Mouse (Mus musculus): ENCODE results near the gene Mettl7a3. TPM values are rescaled to one million over a fixed set of nuclear protein-coding genes. Genes with fewer than 3 reads are reported as not detected.

Gene Mettl7a3
- total and polyA plus RNA-seq, 3 experiments = 0.12 to 0.70 TPM; not detected in 1

- TF ChIP-seq UBTF (IDR thresholded peaks at IDR 0.05; ENCODE audit: borderline replicate concordance, insufficient read depth, low read depth, low read length) (no peak), SMC3 (IDR thresholded peaks at IDR 0.05; ENCODE audit: low read depth, low read length) (no peak; the same call in 1 of the 2 replicates), POLR2AphosphoS2 (IDR thresholded peaks at IDR 0.05; ENCODE audit: low read length) (peak; percentile 90), ZKSCAN1 (IDR thresholded peaks at IDR 0.05; ENCODE audit: low read depth, low read length) (no peak), USF2 (IDR thresholded peaks at IDR 0.05; ENCODE audit: borderline replicate concordance in 1 of 2, insufficient read depth in 1 of 2, low read depth in 1 of 2, low read length in 2 of 2) (no peak), MXI1 (IDR thresholded peaks at IDR 0.05; ENCODE audit: low read depth, low read length) (peak; percentile 71), RCOR1 (IDR thresholded peaks at IDR 0.05; ENCODE audit: low read depth, low read length) (peak; percentile 63), ZMIZ1 (IDR thresholded peaks at IDR 0.05; ENCODE audit: low read depth, low read length) (peak; percentile 96), MAZ (IDR thresholded peaks at IDR 0.05; ENCODE audit: low read depth, low read length) (peak; percentile 85), HCFC1 (IDR thresholded peaks at IDR 0.05; ENCODE audit: low read depth, low read length) (peak; percentile 72), POLR2A (IDR thresholded peaks at IDR 0.05; ENCODE audit: control insufficient read depth in 1 of 2, insufficient read depth in 1 of 2, low read depth in 1 of 2, low read length in 2 of 2, poor library complexity in 1 of 2) (peak; percentile 64 to 77; a peak in 3 of 4 replicates), NRF1 (IDR thresholded peaks at IDR 0.05; ENCODE audit: insufficient read depth, low read depth, low read length, poor library complexity, severe bottlenecking) (peak; percentile 65), ZC3H11A (IDR thresholded peaks at IDR 0.05; ENCODE audit: low read depth, low read length) (no peak), E2F4 (IDR thresholded peaks at IDR 0.05; ENCODE audit: borderline replicate concordance, low read depth, low read length) (no peak), NELFE (IDR thresholded peaks at IDR 0.05; ENCODE audit: low read depth, low read length) (peak; percentile 88), TCF12 (IDR thresholded peaks at IDR 0.05; ENCODE audit: low read depth, low read length) (peak; percentile 78), POLR2AphosphoS5 (IDR thresholded peaks at IDR 0.05; ENCODE audit: borderline replicate concordance, low read depth, low read length) (peak; percentile 43; the same call in 1 of the 2 replicates), ZNF384 (IDR thresholded peaks at IDR 0.05; ENCODE audit: low read depth, low read length) (no peak)
Observed at GRCm38 (mm10) chr15:100304019-100304991, 30.4 kb upstream of the Mettl7a3 start, which contains the start of gene Mettl7a1 (continued).

- H3K27ac ChIP-seq (ENCODE audit: control insufficient read depth, low read depth, low read length) = peak overlapping the region; percentile 30; the same call in 1 of the 2 replicates
- TF ChIP-seq CHD2 (IDR thresholded peaks at IDR 0.05; ENCODE audit: low read length) (no peak), ETS1 (IDR thresholded peaks at IDR 0.05; ENCODE audit: low read depth, low read length) (peak; percentile 67; the same call in 1 of the 2 replicates), CHD1 (IDR thresholded peaks at IDR 0.05; ENCODE audit: low read depth, low read length) (no peak), E2F4 (IDR thresholded peaks at IDR 0.05; ENCODE audit: borderline replicate concordance, low read depth, low read length) (no peak), TBP (IDR thresholded peaks at IDR 0.05; ENCODE audit: low read depth, low read length) (no peak), ZMIZ1 (IDR thresholded peaks at IDR 0.05; ENCODE audit: low read depth, low read length) (peak; percentile 47; the same call in 1 of the 2 replicates), UBTF (IDR thresholded peaks at IDR 0.05; ENCODE audit: borderline replicate concordance, insufficient read depth, low read depth, low read length) (no peak), POLR2AphosphoS5 (IDR thresholded peaks at IDR 0.05; ENCODE audit: borderline replicate concordance, low read depth, low read length) (no peak), ZNF384 (IDR thresholded peaks at IDR 0.05; ENCODE audit: low read depth, low read length) (no peak), GABPA (IDR thresholded peaks at IDR 0.05; ENCODE audit: low read depth, low read length) (no peak), USF1 (IDR thresholded peaks at IDR 0.05; ENCODE audit: low read depth, low read length) (no peak), MYB (IDR thresholded peaks at IDR 0.05; ENCODE audit: low read depth, low read length) (no peak), ELF1 (IDR thresholded peaks at IDR 0.05; ENCODE audit: low read depth, low read length) (no peak), NELFE (IDR thresholded peaks at IDR 0.05; ENCODE audit: low read depth, low read length) (no peak), EP300 (IDR thresholded peaks at IDR 0.05; ENCODE audit: low read depth in 1 of 2, low read length in 2 of 2) (peak in 1 of 2 experiments; percentile 25; a peak in 1 of 4 replicates), MXI1 (IDR thresholded peaks at IDR 0.05; ENCODE audit: low read depth, low read length) (peak; percentile 51; the same call in 1 of the 2 replicates), GATA1 (IDR thresholded peaks at IDR 0.05; ENCODE audit: low read depth, low read length) (0 out of 2 replicates have a peak, but pooled peaks have one; percentile 15), SIN3A (IDR thresholded peaks at IDR 0.05; ENCODE audit: low read length) (peak; percentile 59; the same call in 1 of the 2 replicates), JUND (IDR thresholded peaks at IDR 0.05; ENCODE audit: low read depth, low read length) (no peak)
- H3K36me3 ChIP-seq (ENCODE audit: control insufficient read depth in 1 of 2, insufficient read depth in 2 of 2, low read length in 2 of 2) = peaks cover 0 to 21% of the 10 kb centered on the region in 2 experiments; a peak in 2 of 4 replicates
- H3K4me3 ChIP-seq (ENCODE audit: control insufficient read depth in 1 of 2, insufficient read depth in 1 of 2, low read depth in 2 of 2, low read length in 2 of 2) = peak overlapping the region in 1 of 2 experiments; percentile 99; a peak in 2 of 4 replicates
- H3K4me1 ChIP-seq (ENCODE audit: control insufficient read depth in 1 of 2, insufficient read depth in 2 of 2, low read length in 2 of 2) = peaks cover 19 to 22% of the 10 kb centered on the region in 2 experiments
- H3K9ac ChIP-seq (ENCODE audit: control insufficient read depth, low read depth, low read length, poor library complexity, severe bottlenecking) = no peak overlapping the region; the same call in 1 of the 2 replicates
- peak; percentile 60 for DNase-seq (ENCODE audit: low read depth, low spot score)
- no peaks in the 10 kb centered on the region for H3K9me3 ChIP-seq (replicated peaks; ENCODE audit: insufficient read depth, low read length)
- H3K79me2 ChIP-seq (ENCODE audit: control insufficient read depth, insufficient read depth, low read length, poor library complexity) = peaks cover 7% of the 10 kb centered on the region
- H3K27me3 ChIP-seq (ENCODE audit: control insufficient read depth in 1 of 2, insufficient read depth in 2 of 2, low read length in 2 of 2) = no peaks in the 10 kb centered on the region
Observed at GRCm38 (mm10) chr15:100306201-100306600, 28.5 kb upstream of the Mettl7a3 start.

Data from MEL (cell line).